Mouse (Mus musculus) ES-E14 (cell line): Measurements from ENCODE around the gene Pde4d.

Experiments used
- HCFC1 ChIP-seq: IDR thresholded peaks from 2 replicates; pipeline ENCODE4 v1.6.1; 2012; ENCODE audit warnings: low read length, inconsistent platforms, borderline replicate concordance; ENCODE audit not compliant: insufficient read depth
- MAFK ChIP-seq: IDR thresholded peaks from 2 replicates; pipeline ENCODE4 v1.6.1; 2014; ENCODE audit warnings: mild to moderate bottlenecking, low read depth, low read length, inconsistent platforms; ENCODE audit not compliant: insufficient read depth

- no peak for TF ChIP-seq HCFC1
- TF ChIP-seq MAFK: no peak
Measured at GRCm38 (mm10) chr13:109191176-109191575, 741.4 kb downstream of the Pde4d start.
